Mouse (Mus musculus) retina, adult 2 months (tissue): ENCODE results near the gene Psg29.

Source experiments
- DNase-seq: peaks from one replicate; pipeline ENCODE4 v3.0.0-alpha.2; 2012; ENCODE audit warnings: low read depth, low spot score

The Psg29 gene

DNA sequence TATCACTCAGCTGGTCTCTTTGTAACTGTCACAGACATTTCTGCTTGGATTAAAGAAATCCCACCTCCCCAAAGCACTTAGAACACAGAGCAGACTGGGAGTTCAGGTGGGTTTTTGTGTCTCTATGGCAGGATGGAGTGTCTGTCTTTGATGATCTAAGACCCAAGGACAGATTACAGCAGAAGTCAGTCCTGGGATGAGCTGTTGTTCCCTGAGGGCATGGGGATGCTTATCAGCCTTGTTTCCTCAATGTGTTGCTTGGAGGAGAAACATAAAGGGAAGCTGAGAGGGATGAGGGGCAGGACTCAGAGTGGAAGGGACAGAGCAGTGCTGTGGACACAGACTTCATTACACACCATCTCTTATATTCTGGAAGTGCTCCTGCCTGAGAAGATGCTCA is at the start of gene Psg29:
Gene Psg29 (plus strand): TSS at position 301 of the 400 bp plus-strand sequence.
- no peak for DNase-seq

DNA sequence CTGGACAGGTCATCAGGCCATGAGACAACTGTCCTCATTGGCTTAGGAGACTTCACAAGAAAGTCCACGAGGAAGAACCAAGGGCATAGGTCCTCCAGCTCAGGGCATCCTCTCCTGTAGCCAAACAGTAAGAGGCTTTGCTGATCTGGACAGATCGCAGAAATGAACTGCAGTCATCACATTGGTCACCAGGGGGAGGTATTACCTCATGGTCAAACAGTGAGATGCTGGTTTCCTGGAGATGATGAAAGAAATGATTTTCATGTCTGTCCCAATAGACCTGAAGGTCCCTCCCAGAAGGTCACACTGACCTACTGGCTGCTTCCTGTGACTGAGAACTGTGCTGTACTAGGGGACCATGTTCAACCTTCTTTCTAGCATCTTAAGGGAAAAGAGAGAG is 47.6 kb upstream of the Psg29 start:
- DNase-seq, result peak; percentile 41

DNA sequence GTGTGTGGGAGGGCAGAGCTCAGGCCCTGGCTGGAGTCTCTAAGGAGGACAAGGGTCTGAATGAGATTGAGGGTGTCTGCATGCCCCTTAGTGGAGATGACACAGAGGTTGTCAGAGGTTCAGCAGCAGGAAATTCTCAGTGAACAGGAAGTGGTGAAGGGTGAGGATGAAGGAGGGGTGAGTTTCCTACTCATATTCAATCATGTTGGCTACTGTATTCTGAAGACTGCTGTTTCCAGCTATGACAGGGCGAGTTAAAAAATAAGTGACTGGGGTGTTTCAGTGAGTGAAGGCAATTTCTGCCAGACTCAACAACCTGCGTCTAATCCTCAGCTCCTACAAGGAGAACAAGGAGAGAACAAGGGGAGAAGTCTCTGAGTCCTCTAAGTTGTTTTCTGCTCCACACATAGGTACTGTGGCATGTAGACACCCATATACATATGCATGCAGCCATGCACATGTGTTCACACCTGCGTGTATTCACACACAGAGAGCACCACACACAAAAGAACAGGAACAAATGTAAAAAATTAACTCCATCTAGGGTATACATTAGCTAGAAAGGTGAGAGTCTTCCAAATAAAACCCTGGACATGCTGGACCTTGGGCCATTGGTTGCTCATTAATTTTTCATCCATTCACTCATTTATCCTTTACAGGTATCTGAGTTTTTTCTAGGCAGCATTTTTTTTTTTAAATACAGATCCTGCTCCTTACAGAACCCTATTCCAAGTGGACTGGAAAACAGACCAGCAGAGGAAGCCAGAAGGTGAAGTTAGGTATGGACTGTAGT is 46.2 kb upstream of the Psg29 start:
- DNase-seq, result no peak

DNA sequence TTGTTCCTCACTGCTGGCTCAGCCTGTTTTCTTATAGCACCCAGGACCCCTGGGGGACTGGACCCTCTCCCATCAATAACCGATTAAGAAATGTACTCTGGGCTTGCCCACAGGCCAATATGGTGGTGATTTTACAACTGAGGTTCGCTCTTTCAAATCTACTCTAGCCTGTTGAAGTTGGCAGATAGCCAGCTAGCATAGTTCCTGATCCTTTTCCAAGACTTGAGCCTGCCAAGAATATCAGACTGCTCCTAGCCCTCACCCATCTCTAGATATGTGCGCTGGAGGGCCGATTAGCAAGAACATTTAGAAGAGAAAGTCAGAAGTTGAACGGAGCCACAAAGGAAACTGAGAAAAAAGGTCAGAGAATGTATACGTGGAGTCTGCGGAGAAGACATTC is 44.3 kb upstream of the Psg29 start:
- DNase-seq, result no peak

DNA sequence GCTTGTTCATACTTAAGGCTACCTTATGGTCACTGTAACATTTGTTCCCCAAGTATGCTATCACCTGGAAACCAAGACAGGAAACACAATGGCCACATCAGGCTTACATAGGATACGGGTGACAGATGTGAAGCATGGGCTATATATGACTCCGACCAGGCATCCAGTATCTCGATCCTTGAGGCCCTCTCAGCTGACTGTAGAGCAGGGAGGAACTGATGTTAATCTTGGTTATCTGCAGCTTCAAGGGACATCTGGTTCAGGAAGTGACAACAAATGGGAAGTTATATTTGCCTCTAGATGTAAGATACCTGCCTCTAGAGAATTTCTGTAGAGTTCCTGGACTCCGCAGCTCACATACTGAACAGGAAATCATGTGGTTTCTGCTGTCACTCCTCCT is 31.4 kb upstream of the Psg29 start:
- DNase-seq, result no peak

DNA sequence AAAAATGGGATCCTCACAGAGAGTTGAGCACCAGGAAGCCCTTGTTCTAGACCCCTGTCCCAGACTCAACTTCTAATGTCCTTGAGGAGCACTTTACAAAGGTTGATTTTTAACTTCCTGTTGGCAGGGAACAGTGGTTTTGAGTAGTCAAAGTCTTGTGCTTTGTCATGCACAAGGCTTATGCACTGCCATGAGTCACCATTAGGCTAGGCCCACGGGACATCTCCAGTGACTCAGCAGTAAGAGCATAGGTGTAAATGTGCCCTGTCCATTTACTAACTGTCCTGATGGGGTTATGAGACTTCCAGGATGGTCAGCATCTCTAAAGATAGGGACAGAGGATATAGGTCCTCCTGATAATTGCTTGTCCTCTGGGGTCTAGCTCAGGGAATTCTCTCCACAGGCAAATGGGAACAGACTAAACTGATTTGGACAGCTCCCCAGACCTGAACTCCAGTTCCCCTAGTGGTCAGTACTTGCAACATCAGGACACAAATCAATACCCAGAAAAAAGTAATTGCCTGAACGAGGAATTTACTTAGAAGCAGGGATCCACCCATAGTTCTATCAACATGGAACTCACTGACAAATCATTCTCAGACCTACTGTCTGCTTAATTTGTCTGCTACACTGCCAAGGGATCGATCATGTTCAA is 2.4 kb downstream of the Psg29 start:
- DNase-seq, result no peak
